Mouse (Mus musculus): ENCODE data around the gene Gm42878. TPM values are rescaled to one million over a fixed set of nuclear protein-coding genes. Genes with fewer than 3 reads are reported as not detected.
"Not testable (repeated sequence)": the region's sequence is repeated elsewhere in the genome, so short reads cannot be mapped to it uniquely, and the experiment has no call there.

The Gm42878 gene
- polyA plus RNA-seq, 1 experiment from 2014 or later: not detected

- WGBS: 63% methylated on average over 14 of the region's 14 CpGs
- no peak overlapping the region for H3K9ac ChIP-seq
- H3K27me3 ChIP-seq: no peaks in the 10 kb centered on the region
- H3K4me1 ChIP-seq: 0 out of 2 replicates have a peak, but pooled peaks cover 6% of the 10 kb centered on the region
- no peak overlapping the region for H3K27ac ChIP-seq
- no peaks in the 10 kb centered on the region for H3K9me3 ChIP-seq
- peak; percentile 62 for ATAC-seq (ENCODE audit: borderline replicate concordance, extremely low read depth, low FRiP score, low TSS enrichment)
- H3K36me3 ChIP-seq: peaks cover 69% of the 10 kb centered on the region
- H3K4me3 ChIP-seq: no peak overlapping the region
- no peak overlapping the region for H3K4me2 ChIP-seq
Measured at GRCm38 (mm10) chr5:121525774-121526450, 19.4 kb downstream of the Gm42878 start.

GRCm38 (mm10) chr5:121519758-121520157, 25.5 kb downstream of the Gm42878 start:
- not testable (repeated sequence) for H3K27me3 ChIP-seq; H3K4me1 ChIP-seq; H3K9ac ChIP-seq; ATAC-seq (ENCODE audit: borderline replicate concordance, extremely low read depth, low FRiP score, low TSS enrichment); H3K4me3 ChIP-seq; H3K27ac ChIP-seq; H3K9me3 ChIP-seq; H3K4me2 ChIP-seq
- H3K36me3 ChIP-seq: peaks cover 31% of the 10 kb centered on the region
- 89% methylated on average over 11 of the region's 17 CpGs for WGBS

- H3K4me3 ChIP-seq: no peak overlapping the region
- no peak for ATAC-seq (ENCODE audit: borderline replicate concordance, extremely low read depth, low FRiP score, low TSS enrichment)
- WGBS: 87% methylated on average over 9 of the region's 9 CpGs
- H3K4me2 ChIP-seq: no peak overlapping the region
- H3K36me3 ChIP-seq: peaks cover 24% of the 10 kb centered on the region
- no peaks in the 10 kb centered on the region for H3K27me3 ChIP-seq
- H3K4me1 ChIP-seq: no peaks in the 10 kb centered on the region
- H3K9ac ChIP-seq: no peak overlapping the region
- H3K27ac ChIP-seq: no peak overlapping the region
- H3K9me3 ChIP-seq: no peaks in the 10 kb centered on the region
Measured at GRCm38 (mm10) chr5:121518983-121519382, 26.3 kb downstream of the Gm42878 start.

GRCm38 (mm10) chr5:121510009-121510408, 35.3 kb downstream of the Gm42878 start:
- no peak overlapping the region for H3K9ac ChIP-seq
- no peak overlapping the region for H3K4me2 ChIP-seq
- no peak overlapping the region for H3K4me3 ChIP-seq
- no peaks in the 10 kb centered on the region for H3K27me3 ChIP-seq
- H3K4me1 ChIP-seq: no peaks in the 10 kb centered on the region
- no peaks in the 10 kb centered on the region for H3K9me3 ChIP-seq
- no peak for ATAC-seq (ENCODE audit: borderline replicate concordance, extremely low read depth, low FRiP score, low TSS enrichment)
- whole genome bisulfite sequencing: 74% methylated on average over 7 of the region's 7 CpGs
- H3K36me3 ChIP-seq: no peaks in the 10 kb centered on the region
- H3K27ac ChIP-seq: no peak overlapping the region

GRCm38 (mm10) chr5:121506846-121507245, 38.4 kb downstream of the Gm42878 start:
- Histone ChIP-seq H3K4me3 (no peak overlapping the region), H3K36me3 (no peaks in the 10 kb centered on the region), H3K9me3 (no peaks in the 10 kb centered on the region), H3K27me3 (no peaks in the 10 kb centered on the region), H3K9ac (no peak overlapping the region), H3K27ac (no peak overlapping the region), H3K4me2 (no peak overlapping the region), H3K4me1 (no peaks in the 10 kb centered on the region)
- 74% methylated on average over 1 of the region's 1 CpGs for WGBS
- no peak for ATAC-seq (ENCODE audit: borderline replicate concordance, extremely low read depth, low FRiP score, low TSS enrichment)

- H3K9ac ChIP-seq: no peak within 1 kb of the TSS
- no peak within 1 kb of the TSS for H3K27ac ChIP-seq
- no peak for ATAC-seq (ENCODE audit: borderline replicate concordance, extremely low read depth, low FRiP score, low TSS enrichment)
- no peaks in the 10 kb centered on the region for H3K9me3 ChIP-seq
- whole genome bisulfite sequencing: 74% methylated on average over 3 of the region's 3 CpGs
- no peak within 1 kb of the TSS for H3K4me3 ChIP-seq
- H3K36me3 ChIP-seq: no peaks in the 10 kb centered on the region
- no peaks in the 10 kb centered on the region for H3K4me1 ChIP-seq
- H3K4me2 ChIP-seq: no peak within 1 kb of the TSS
- no peaks in the 10 kb centered on the region for H3K27me3 ChIP-seq
Measured at GRCm38 (mm10) chr5:121503231-121503630, 42.1 kb downstream of the Gm42878 start, which contains the start of gene Adam1b. TSS of gene Adam1b (minus strand) at chr5:121503435.

GRCm38 (mm10) chr5:121501424-121501996, 43.8 kb downstream of the Gm42878 start:
- not testable (repeated sequence) for H3K4me2 ChIP-seq; H3K4me3 ChIP-seq; ATAC-seq (ENCODE audit: borderline replicate concordance, extremely low read depth, low FRiP score, low TSS enrichment); H3K27ac ChIP-seq; H3K27me3 ChIP-seq; H3K4me1 ChIP-seq; H3K9ac ChIP-seq; H3K9me3 ChIP-seq; H3K36me3 ChIP-seq
- 67% methylated on average over 11 of the region's 17 CpGs for WGBS

- Histone ChIP-seq H3K4me2 (no peak overlapping the region), H3K4me1 (no peaks in the 10 kb centered on the region), H3K9ac (no peak overlapping the region), H3K4me3 (no peak overlapping the region), H3K27me3 (no peaks in the 10 kb centered on the region), H3K9me3 (no peaks in the 10 kb centered on the region), H3K27ac (no peak overlapping the region), H3K36me3 (no peaks in the 10 kb centered on the region)
- ATAC-seq (ENCODE audit: borderline replicate concordance, extremely low read depth, low FRiP score, low TSS enrichment): no peak
- 58% methylated on average over 7 of the region's 7 CpGs for WGBS
Measured at GRCm38 (mm10) chr5:121500719-121501118, 44.6 kb downstream of the Gm42878 start.

GRCm38 (mm10) chr5:121493305-121493704, 52.0 kb downstream of the Gm42878 start:
- Histone ChIP-seq H3K4me3 (no peak overlapping the region), H3K4me1 (no peaks in the 10 kb centered on the region), H3K36me3 (no peaks in the 10 kb centered on the region), H3K27me3 (no peaks in the 10 kb centered on the region), H3K9ac (no peak overlapping the region), H3K4me2 (no peak overlapping the region), H3K9me3 (no peaks in the 10 kb centered on the region), H3K27ac (no peak overlapping the region)
- WGBS: 61% methylated on average over 8 of the region's 8 CpGs
- ATAC-seq (ENCODE audit: borderline replicate concordance, extremely low read depth, low FRiP score, low TSS enrichment): no peak

GRCm38 (mm10) chr5:121484801-121485200, 60.5 kb downstream of the Gm42878 start:
- no peaks in the 10 kb centered on the region for H3K4me1 ChIP-seq
- no peak overlapping the region for H3K9ac ChIP-seq
- no peaks in the 10 kb centered on the region for H3K36me3 ChIP-seq
- no peak overlapping the region for H3K27ac ChIP-seq
- H3K4me3 ChIP-seq: no peak overlapping the region
- no peaks in the 10 kb centered on the region for H3K27me3 ChIP-seq
- no peaks in the 10 kb centered on the region for H3K9me3 ChIP-seq
- 58% methylated on average over 5 of the region's 5 CpGs for WGBS
- no peak for ATAC-seq (ENCODE audit: borderline replicate concordance, extremely low read depth, low FRiP score, low TSS enrichment)
- H3K4me2 ChIP-seq: no peak overlapping the region

- Histone ChIP-seq H3K4me3 (no peak overlapping the region), H3K27me3 (no peaks in the 10 kb centered on the region), H3K4me1 (no peaks in the 10 kb centered on the region), H3K4me2 (no peak overlapping the region), H3K36me3 (no peaks in the 10 kb centered on the region), H3K9me3 (no peaks in the 10 kb centered on the region), H3K27ac (no peak overlapping the region), H3K9ac (no peak overlapping the region)
- no peak for ATAC-seq (ENCODE audit: borderline replicate concordance, extremely low read depth, low FRiP score, low TSS enrichment)
- 30% methylated on average over 3 of the region's 3 CpGs for WGBS
Measured at GRCm38 (mm10) chr5:121477680-121478079, 67.6 kb downstream of the Gm42878 start.

GRCm38 (mm10) chr5:121476040-121476439, 69.2 kb downstream of the Gm42878 start:
- no peaks in the 10 kb centered on the region for H3K4me1 ChIP-seq
- no peak overlapping the region for H3K4me2 ChIP-seq
- no peaks in the 10 kb centered on the region for H3K9me3 ChIP-seq
- no peaks in the 10 kb centered on the region for H3K27me3 ChIP-seq
- H3K27ac ChIP-seq: no peak overlapping the region
- H3K36me3 ChIP-seq: no peaks in the 10 kb centered on the region
- 59% methylated on average over 1 of the region's 1 CpGs for WGBS
- no peak for ATAC-seq (ENCODE audit: borderline replicate concordance, extremely low read depth, low FRiP score, low TSS enrichment)
- H3K4me3 ChIP-seq: no peak overlapping the region
- no peak overlapping the region for H3K9ac ChIP-seq
